Mouse (Mus musculus) lung, adult 2 months (tissue): ENCODE results near the gene Coro1c.

Experiments used
- CTCF ChIP-seq: fragments of 200-500 bp; IDR thresholded peaks from 2 replicates; pipeline ENCODE4 v1.5.1; 2011; ENCODE audit warnings: mild to moderate bottlenecking, low read length, control low read depth; ENCODE audit not compliant: insufficient read depth
- POLR2A ChIP-seq: fragments of 200-500 bp; IDR thresholded peaks from 2 replicates; pipeline ENCODE4 v1.6.1; 2011; ENCODE audit warnings: low read depth, mild to moderate bottlenecking, control low read depth, low read length, borderline replicate concordance; ENCODE audit errors: extremely low read depth

DNA sequence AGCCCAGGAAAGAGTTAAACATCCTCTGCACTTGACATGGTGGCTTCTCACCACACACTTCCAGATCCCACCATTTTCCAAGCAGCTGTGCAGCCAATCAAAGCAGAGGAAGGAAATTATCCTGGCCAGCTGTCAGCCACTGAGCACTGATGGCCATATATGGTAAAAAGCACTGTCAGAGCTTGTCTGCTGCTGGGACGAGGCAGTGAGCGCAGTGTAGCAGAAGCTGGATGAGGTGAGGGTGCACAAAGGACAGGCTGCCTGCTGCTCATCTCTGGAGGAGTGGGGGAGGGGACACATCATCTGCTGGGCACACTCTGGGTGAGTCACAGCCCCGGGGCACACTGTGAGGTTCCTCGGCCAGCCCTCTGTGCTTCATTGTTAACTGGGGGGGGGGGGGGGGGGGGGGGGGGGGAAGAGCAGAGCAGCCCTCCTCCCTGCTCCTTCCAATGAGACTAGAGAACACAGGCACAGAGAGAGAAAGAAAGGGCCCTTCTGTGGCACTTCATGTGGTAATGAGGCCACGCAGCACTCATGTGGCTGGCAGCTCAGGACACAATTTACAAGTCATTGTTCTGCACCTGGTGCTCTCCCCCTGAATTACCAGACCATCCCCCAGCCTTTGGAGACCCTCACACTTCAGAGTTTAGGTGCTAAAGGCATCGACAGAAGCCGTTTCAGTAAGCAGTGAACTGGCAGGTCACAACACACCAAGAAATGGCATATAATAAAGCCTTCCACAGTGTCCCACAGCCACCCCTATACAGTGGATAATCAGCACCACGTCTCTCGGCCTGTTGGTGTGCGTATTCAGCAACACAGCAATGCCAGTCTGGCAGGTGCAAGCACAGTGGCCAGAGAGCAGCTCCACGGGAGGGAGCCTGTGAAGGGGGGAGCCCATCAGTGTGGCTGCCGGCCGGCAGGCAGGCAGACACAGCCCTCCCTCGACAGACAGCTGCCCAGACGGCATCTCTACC, 35.3 kb downstream of the Coro1c start:
- TF ChIP-seq CTCF (no peak), POLR2A (peak; percentile 58; the same call in 1 of the 2 replicates)
